Mouse (Mus musculus) brain, embryonic 14.5 days (tissue): ENCODE data around the gene Pgpep1l. TPM values are rescaled to one million over a fixed set of nuclear protein-coding genes. Genes with fewer than 3 reads are reported as not detected.

Experiments used
- DNase-seq: peaks from one replicate; pipeline ENCODE4 v3.0.0-alpha.2; 2011; ENCODE audit warnings: low read depth
- CTCF ChIP-seq: fragments of 200-500 bp; IDR thresholded peaks from 2 replicates; pipeline ENCODE4 v1.5.1; 2012; ENCODE audit warnings: inconsistent platforms, mild to moderate bottlenecking, moderate library complexity, borderline replicate concordance; ENCODE audit not compliant: insufficient read depth, insufficient read length; ENCODE audit errors: extremely low read depth
- POLR2A ChIP-seq: fragments of 200-500 bp; IDR thresholded peaks from 2 replicates; pipeline ENCODE4 v1.6.1; 2012; ENCODE audit warnings: mild to moderate bottlenecking, inconsistent platforms, borderline replicate concordance; ENCODE audit not compliant: poor library complexity, insufficient read depth, insufficient read length, severe bottlenecking; ENCODE audit errors: extremely low read depth
- polyA plus RNA-seq: library from polyadenylated mRNA; depleted of rRNA; stranded (reverse); fragments of >200 nt; gene quantifications from 2 replicates; pipeline ENCODE4 v1.2.3, GENCODE M21; 2012; rRNA removed

Pgpep1l gene
- 0.14 and 0.41 TPM in 2 replicates for polyA plus RNA-seq

DNA sequence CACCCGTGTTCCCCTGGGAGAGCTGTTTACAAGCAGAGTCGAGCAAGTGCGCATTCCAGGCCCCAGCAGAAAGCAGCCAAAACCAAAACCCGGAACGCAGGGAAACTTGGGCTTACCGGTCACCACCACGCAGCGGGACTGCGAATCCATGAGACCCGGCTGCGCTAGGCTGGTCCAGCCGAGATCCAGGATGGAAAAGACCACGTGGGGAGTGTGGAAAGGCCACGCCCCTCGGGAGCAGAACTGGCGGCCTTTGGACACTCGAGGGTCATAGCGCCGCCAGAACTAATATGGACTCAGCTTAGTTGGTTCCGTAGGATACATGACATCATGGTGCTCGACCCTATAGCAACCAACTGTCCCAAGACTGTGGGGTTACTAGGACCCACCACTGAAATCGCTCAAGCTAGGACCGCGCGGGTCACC, at the start of gene Pgpep1l:
Gene Pgpep1l, minus strand, starts transcription at position 206 of the 426 bp plus-strand sequence.
- DNase-seq: peak; percentile 47
- TF ChIP-seq CTCF (no peak), POLR2A (no peak)

GRCm38 (mm10) chr7:68313038-68313782, 49.2 kb upstream of the Pgpep1l start:
- no peak for TF ChIP-seq CTCF
- no peak for DNase-seq

- TF ChIP-seq POLR2A: no peak
- no peak for TF ChIP-seq CTCF
- no peak for DNase-seq
Measured at GRCm38 (mm10) chr7:68312395-68312794, 48.4 kb upstream of the Pgpep1l start.

DNA sequence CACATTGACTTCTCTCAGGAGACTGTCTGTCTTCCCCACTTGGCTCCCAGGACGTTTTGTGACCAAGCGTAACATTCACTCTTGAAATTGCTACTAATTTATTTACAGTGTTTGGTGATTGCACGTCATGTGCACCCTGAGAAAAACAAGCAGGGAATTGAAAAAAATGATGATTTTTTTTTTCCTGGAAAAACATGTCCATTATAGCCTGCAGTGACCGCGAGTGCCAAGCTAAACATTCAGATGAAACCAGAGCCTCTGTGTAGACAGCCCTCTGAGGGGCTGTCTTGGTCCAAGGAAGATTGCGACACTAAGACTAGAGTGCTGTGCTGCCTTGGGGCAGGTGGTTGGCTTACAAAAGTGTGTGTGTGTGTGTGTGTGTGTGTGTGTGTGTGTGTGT, 47.4 kb upstream of the Pgpep1l start:
- no peak for TF ChIP-seq CTCF
- TF ChIP-seq POLR2A: no peak
- no peak for DNase-seq

- DNase-seq: no peak
- TF ChIP-seq POLR2A: no peak
- TF ChIP-seq CTCF: no peak
Measured at GRCm38 (mm10) chr7:68306756-68307155, 42.7 kb upstream of the Pgpep1l start.

GRCm38 (mm10) chr7:68305781-68306575, 41.9 kb upstream of the Pgpep1l start:
- DNase-seq: no peak
- TF ChIP-seq POLR2A (no peak), CTCF (no peak)

DNA sequence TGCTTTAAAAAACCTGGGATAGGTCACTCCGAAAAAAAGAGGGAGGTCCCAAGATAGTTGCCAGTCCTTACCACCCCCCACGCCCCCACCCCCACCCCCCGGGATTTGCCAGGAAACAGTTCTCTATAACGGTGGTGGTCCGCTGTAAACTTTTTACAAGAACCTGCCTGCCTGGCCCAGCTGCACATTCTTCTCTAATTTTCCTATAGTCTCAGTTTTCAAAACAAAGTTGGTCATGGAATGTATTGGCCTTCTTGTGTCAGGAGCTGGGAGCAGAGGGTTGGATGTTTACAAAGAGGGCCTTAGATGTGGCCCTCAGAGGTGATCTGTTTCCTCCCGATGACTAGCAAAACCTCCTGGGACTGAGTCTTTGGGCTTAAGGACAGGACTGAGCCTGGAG, 39.7 kb upstream of the Pgpep1l start:
- DNase-seq: no peak
- TF ChIP-seq POLR2A: no peak
- no peak for TF ChIP-seq CTCF

DNA sequence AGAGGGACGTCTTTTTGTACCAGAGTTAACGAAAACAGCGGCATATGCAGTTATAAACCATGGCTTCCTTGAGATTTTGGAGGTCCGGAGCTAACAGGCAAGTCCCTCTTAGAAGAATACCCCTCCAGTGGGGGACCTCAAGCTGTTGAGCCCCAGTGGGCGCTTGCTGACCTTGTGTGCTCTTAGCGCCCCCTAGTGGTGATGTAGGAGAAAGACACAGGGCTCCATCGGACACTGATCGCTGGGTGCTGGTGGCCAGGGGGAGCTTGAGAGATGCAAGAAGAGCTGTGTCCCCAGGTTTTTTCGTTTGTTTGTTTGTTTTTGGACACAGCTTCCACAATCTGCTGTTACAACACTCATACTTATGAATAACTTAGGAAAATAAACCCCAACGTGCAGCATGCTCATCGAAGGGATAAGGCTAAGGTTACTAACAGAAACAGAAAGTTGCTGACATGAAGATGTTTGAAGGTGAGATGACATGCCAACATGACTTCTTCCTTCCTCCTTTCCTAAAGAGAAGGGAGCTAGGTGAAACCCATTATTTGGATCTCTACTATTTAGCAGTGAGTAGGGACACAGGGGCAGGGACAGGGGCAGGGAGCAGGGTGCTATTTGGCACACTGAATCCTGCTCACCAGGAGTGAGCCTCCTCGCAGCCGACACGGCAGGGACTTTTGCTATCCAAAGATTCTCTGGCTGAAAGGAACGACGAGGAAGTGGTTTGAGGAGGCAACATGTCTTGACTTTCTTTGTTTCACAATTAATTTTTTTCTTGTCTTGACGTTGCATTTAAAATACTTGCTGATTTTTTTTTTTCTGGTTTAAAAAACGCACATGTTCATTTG, 38.8 kb upstream of the Pgpep1l start:
- TF ChIP-seq POLR2A: no peak
- TF ChIP-seq CTCF: peak; percentile 95

GRCm38 (mm10) chr7:68301160-68301559, 37.1 kb upstream of the Pgpep1l start:
- no peak for DNase-seq
- no peak for TF ChIP-seq POLR2A
- TF ChIP-seq CTCF: no peak

More for the DNA sequence above, 38.8 kb upstream of the Pgpep1l start:
- DNase-seq: peak; percentile 89

GRCm38 (mm10) chr7:68298381-68299076, 34.5 kb upstream of the Pgpep1l start:
- no peak for DNase-seq
- TF ChIP-seq CTCF (no peak), POLR2A (no peak)

DNA sequence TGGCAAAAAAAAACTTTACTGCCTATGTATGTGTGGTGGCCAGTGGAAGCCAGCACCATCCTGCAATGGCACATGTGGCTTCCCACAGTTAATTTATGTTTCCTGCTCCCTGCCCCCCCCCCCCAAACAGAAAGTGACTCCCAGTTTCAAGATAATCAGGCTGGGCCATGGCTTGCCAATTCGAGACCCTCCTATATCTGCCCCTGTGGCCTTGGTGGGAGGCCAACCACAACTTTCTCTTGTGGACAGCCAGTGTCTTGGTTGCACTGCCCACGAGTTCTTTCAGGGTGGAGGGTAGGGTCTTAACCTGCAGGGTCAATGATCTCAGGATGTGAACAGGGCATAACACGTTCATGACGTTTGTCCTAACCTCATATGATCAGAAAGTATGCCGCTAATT, 32.5 kb upstream of the Pgpep1l start:
- no peak for DNase-seq
- TF ChIP-seq CTCF (no peak), POLR2A (no peak)
